Mouse (Mus musculus) midbrain, embryonic 11.5 days (tissue): ENCODE data around the gene Agpat3. TPM values are rescaled to one million over a fixed set of nuclear protein-coding genes. Genes with fewer than 3 reads are reported as not detected.

Source experiments
- ATAC-seq: fragments of 200-750 bp; cut with Nextera tagmentation; 2 replicates; pipeline ENCODE4 v1.8.0; 2017; ENCODE audit warnings: moderate TSS enrichment, moderate library complexity; ENCODE audit not compliant: low FRiP score
- DNase-seq: peaks from one replicate; pipeline ENCODE4 v3.0.0; 2015; ENCODE audit warnings: low spot score; ENCODE audit errors: missing footprints
- H3K27ac ChIP-seq: fragments of 300-500 bp; sonication (generic); 2 replicates; pipeline ENCODE4 v1.5.1; 2014; ENCODE audit warnings: low read depth, low read length
- H3K27me3 ChIP-seq: fragments of 300-500 bp; sonication (generic); 2 replicates; pipeline ENCODE4 v1.6.1; 2014; ENCODE audit warnings: mild to moderate bottlenecking, low read length, moderate library complexity, mixed read lengths; ENCODE audit not compliant: control insufficient read depth, insufficient read depth
- H3K36me3 ChIP-seq: fragments of 300-500 bp; sonication (generic); 2 replicates; pipeline ENCODE4 v1.6.1; 2014; ENCODE audit warnings: mild to moderate bottlenecking, low read length, moderate library complexity, mixed read lengths; ENCODE audit not compliant: control insufficient read depth, insufficient read depth
- H3K4me1 ChIP-seq: fragments of 300-500 bp; sonication (generic); 2 replicates; pipeline ENCODE4 v1.6.1; 2014; ENCODE audit warnings: low read length; ENCODE audit not compliant: control insufficient read depth, insufficient read depth
- H3K4me2 ChIP-seq: fragments of 300-500 bp; sonication (generic); 2 replicates; pipeline ENCODE4 v1.6.1; 2014; ENCODE audit warnings: mild to moderate bottlenecking, moderate library complexity
- H3K4me3 ChIP-seq: fragments of 300-500 bp; sonication (generic); 2 replicates; pipeline ENCODE4 v1.5.1; 2014; ENCODE audit warnings: low read depth, low read length
- H3K9ac ChIP-seq: fragments of 300-500 bp; sonication (generic); 2 replicates; pipeline ENCODE4 v1.6.1; 2014; ENCODE audit warnings: low read length
- H3K9me3 ChIP-seq: fragments of 300-500 bp; sonication (generic); 2 replicates; pipeline ENCODE4 v1.6.1; 2016; ENCODE audit warnings: low read length; ENCODE audit not compliant: control insufficient read depth
- WGBS: fragments of 180-500 bp; shearing (Covaris S2); extraction: QIAGEN DNeasy Blood & Tissue Kit; methylation state at CpG from one replicate; pipeline ENCODE4 v1.1.7; 2014; 5-methylcytosine and 5-hydroxymethylcytosine counted together
- polyA plus RNA-seq: library from polyadenylated mRNA; unstranded; fragments of >200 nt; fragmentation: Nextera tagmentation; extraction: Ambion mirVana; gene quantifications from 2 replicates; pipeline ENCODE4 v1.2.1, GENCODE M21; 2014

The Agpat3 gene
- polyA plus RNA-seq, 1 experiment from 2014 or later, result 46.3 TPM

DNA sequence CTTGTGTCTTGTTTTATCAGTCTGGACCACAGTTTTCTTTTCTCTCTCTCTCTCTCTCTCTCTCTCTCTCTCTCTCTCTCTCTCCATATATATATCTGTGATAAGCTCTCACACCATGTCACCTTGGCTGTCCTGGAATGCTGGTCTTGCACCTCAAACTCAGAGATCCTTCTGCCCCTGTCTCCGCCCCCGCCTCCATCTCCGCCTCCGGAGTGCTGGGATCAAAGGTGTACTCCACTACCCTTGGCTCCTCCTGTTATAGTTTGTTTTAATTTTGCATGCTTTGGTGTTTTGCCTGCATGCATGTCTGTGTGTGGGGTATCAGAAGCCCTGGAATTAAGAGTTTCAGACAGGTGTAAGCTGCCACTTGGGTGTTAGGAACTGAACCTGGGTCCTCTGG, 76.0 kb downstream of the Agpat3 start:
- Histone ChIP-seq H3K9me3 (no peaks in the 10 kb centered on the region), H3K4me3 (no peak overlapping the region), H3K4me1 (no peaks in the 10 kb centered on the region), H3K36me3 (peaks cover 6% of the 10 kb centered on the region; the same call in 1 of the 2 replicates), H3K4me2 (no peak overlapping the region), H3K27ac (no peak overlapping the region), H3K9ac (no peak overlapping the region), H3K27me3 (no peaks in the 10 kb centered on the region)
- DNase-seq (no peak), ATAC-seq (no peak)
- 98% methylated on average over 4 of the region's 4 CpGs for WGBS

DNA sequence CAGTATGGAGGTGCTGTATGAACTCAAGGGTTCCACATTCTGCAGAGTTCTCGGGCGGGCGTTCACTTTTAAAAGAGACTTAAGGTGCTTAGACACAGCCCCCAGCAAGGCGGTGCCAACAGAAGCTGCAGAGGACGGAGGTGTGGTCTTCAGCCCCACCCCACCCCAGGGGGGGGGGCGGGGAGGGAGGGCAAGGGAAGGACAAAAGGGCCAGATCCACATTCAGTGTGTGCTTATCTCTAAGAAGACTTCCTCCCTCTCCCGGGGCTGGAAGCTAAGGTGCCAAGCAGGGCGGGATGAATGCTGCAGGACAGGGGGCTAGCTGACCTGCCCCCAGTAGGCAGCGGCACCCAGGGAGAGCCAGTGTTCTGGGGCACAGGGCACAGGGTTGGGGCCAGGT, 79.4 kb downstream of the Agpat3 start:
- no peak overlapping the region for H3K4me3 ChIP-seq
- no peak overlapping the region for H3K9ac ChIP-seq
- H3K4me2 ChIP-seq, result no peak overlapping the region
- H3K4me1 ChIP-seq, result no peaks in the 10 kb centered on the region
- 27% methylated on average over 8 of the region's 9 CpGs for WGBS
- no peaks in the 10 kb centered on the region for H3K9me3 ChIP-seq
- peaks cover 6% of the 10 kb centered on the region; the same call in 1 of the 2 replicates for H3K36me3 ChIP-seq
- no peaks in the 10 kb centered on the region for H3K27me3 ChIP-seq
- H3K27ac ChIP-seq, result no peak overlapping the region
- DNase-seq (no peak), ATAC-seq (no peak)

DNA sequence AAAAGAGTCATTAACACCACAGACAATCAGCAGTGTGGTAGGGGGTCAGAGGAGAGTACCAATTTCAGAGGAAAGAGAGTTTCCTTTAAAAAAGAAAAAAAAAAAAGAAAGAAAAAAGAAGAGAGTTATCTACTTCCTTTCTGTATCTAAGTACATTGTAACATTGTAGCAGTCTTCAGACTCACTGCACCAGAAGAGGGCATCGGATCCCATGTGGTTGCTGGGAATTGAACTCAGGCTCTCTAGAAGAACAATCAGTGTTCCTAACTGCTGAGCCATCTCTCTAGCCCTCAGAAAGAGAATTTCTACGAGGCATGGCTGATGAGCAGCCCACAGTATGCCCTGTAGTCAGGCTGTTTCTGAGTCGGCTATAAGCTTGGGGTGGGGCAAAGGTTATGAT, 86.4 kb downstream of the Agpat3 start:
- H3K9me3 ChIP-seq, result no peaks in the 10 kb centered on the region
- no peaks in the 10 kb centered on the region for H3K36me3 ChIP-seq
- no peaks in the 10 kb centered on the region for H3K27me3 ChIP-seq
- no peaks in the 10 kb centered on the region for H3K4me1 ChIP-seq
- no peak overlapping the region for H3K4me3 ChIP-seq
- no peak overlapping the region for H3K4me2 ChIP-seq
- 65% methylated on average over 3 of the region's 3 CpGs for WGBS
- no peak overlapping the region for H3K9ac ChIP-seq
- ATAC-seq, result no peak
- DNase-seq, result no peak
- no peak overlapping the region for H3K27ac ChIP-seq

DNA sequence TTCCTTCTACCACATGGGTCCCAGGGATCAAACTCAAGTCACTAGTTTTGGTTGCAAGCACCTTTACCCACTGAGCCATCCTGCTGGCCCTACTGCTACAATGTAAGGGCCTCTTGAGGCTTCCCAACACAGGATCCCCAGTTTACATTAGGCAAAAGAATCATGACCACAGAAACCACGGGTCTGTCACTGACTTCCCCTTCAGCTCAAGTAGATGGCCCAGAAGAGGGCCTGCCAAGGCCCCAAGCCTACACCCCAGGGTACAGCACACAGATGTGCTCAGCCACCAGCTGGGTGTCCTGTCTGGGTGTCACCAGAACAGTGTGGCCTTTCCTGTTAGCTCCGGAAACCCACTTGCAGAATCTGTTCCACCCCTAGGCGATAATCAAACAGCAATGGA, 87.6 kb downstream of the Agpat3 start:
- no peaks in the 10 kb centered on the region for H3K36me3 ChIP-seq
- ATAC-seq, result no peak
- H3K9ac ChIP-seq, result no peak overlapping the region
- 78% methylated on average over 3 of the region's 3 CpGs for WGBS
- H3K4me2 ChIP-seq, result no peak overlapping the region
- no peaks in the 10 kb centered on the region for H3K9me3 ChIP-seq
- H3K4me1 ChIP-seq, result no peaks in the 10 kb centered on the region
- DNase-seq, result no peak
- H3K27me3 ChIP-seq, result no peaks in the 10 kb centered on the region
- H3K27ac ChIP-seq, result no peak overlapping the region
- no peak overlapping the region for H3K4me3 ChIP-seq

DNA sequence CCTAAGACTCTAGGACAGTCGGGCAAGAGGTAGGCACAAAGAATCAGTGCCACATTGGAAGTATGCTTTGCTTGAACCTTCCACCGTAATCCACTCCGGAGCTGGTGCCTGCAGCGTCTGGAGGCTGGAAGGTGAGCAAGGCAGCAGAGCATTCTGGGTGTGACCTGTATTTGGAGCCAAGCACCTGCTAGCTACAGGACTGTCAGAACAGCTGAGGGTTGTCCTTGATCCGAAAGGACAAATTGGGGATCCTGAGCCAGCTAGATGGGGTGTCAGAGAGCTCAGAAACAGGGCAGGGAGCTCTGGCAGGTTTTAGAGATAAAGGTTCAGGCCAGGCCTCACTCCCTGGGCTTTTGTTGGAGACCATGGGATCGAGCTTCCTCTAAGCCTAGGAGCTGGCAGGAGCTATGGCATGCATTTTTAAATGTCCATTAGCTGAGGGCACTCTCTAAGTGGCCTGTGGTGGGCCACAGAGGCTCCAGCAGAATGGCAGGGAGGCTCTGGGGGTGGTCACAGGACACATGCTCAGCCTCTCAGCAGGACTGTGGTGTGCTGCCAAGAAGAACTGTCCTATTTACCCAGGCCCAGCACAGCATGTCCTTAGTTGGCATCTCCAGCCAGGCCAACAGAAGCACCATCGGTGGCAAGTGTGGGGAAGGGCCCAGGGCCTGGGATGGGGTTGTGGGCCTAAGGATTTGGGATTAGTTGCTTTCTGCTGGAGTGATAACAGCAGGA, 91.2 kb downstream of the Agpat3 start:
- no peaks in the 10 kb centered on the region for H3K27me3 ChIP-seq
- no peak overlapping the region for H3K4me2 ChIP-seq
- no peaks in the 10 kb centered on the region for H3K36me3 ChIP-seq
- DNase-seq, result peak; percentile 68
- no peaks in the 10 kb centered on the region for H3K4me1 ChIP-seq
- H3K9me3 ChIP-seq, result no peaks in the 10 kb centered on the region
- no peak overlapping the region for H3K9ac ChIP-seq
- H3K4me3 ChIP-seq, result no peak overlapping the region
- no peak overlapping the region for H3K27ac ChIP-seq
- ATAC-seq, result no peak
- WGBS, result 69% methylated on average over 7 of the region's 7 CpGs

DNA sequence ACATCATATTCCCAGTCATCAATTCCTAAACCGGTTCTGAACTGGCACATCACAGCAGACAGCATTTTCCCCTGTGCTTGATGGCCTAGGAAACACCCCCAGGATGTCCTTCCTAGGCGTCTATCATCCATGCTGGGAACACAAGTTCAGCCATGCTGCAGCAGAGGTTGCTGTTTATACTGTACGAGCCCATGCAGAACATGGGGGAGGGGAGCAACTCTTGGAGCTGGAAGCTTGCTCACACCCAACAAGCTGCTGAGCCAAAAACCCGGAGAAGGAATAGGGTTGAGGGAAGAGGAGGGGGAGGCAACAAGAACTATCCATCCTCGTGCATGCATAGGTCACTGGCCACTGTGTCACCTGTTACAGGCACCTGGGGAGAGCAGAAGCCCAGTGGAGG, 92.0 kb downstream of the Agpat3 start:
- no peaks in the 10 kb centered on the region for H3K4me1 ChIP-seq
- no peak for ATAC-seq
- H3K36me3 ChIP-seq, result no peaks in the 10 kb centered on the region
- no peak overlapping the region; the same call in 1 of the 2 replicates for H3K9ac ChIP-seq
- no peaks in the 10 kb centered on the region for H3K9me3 ChIP-seq
- no peaks in the 10 kb centered on the region for H3K27me3 ChIP-seq
- no peak overlapping the region for H3K27ac ChIP-seq
- H3K4me2 ChIP-seq, result no peak overlapping the region
- DNase-seq, result peak; percentile 56
- H3K4me3 ChIP-seq, result no peak overlapping the region
- WGBS, result 37% methylated on average over 5 of the region's 5 CpGs

DNA sequence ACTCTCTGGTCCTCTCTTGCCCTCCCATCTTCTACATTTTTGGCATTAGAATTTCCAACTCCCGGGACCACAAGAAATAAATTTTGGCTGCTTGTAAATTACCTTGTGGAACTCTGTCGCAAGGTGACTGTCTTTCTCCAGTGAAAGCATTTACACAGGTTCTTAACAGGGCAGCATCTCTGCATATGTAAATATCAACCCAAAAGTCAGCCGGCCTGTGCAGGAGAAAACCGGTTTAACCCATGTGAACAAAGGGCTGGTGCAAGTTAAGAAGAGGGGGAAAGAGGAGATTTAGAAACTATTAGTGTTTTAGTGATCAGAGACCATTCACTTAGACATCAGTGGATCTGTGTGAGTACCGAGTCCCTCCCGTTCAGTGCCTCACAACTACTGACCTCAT, 92.6 kb downstream of the Agpat3 start:
- Histone ChIP-seq H3K9me3 (no peaks in the 10 kb centered on the region), H3K27ac (no peak overlapping the region), H3K9ac (no peak overlapping the region), H3K4me2 (no peak overlapping the region), H3K36me3 (no peaks in the 10 kb centered on the region), H3K4me1 (no peaks in the 10 kb centered on the region), H3K4me3 (no peak overlapping the region), H3K27me3 (no peaks in the 10 kb centered on the region)
- WGBS, result 54% methylated on average over 6 of the region's 6 CpGs
- no peak for ATAC-seq
- DNase-seq, result peak; percentile 2

DNA sequence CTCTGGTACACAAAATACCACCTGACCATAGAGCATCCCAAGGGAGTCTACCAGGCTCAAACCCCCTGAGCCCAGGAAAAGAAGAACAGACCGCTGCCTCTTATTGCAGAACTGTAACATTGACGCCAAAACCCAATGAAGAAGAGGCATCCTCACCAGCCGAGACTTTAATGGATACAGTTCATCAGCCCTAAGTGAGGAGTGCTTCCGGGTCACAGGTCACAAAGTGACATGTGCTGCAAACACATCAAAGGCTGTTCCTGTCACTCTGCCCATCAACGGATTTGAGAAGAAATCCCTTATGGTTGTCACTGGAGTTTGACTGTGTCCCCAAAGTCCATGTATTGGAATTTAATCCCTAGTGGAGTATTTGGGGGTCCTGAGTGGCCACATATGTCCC, 93.1 kb downstream of the Agpat3 start:
- H3K27ac ChIP-seq, result no peak overlapping the region
- H3K27me3 ChIP-seq, result no peaks in the 10 kb centered on the region
- ATAC-seq (no peak), DNase-seq (peak; percentile 62)
- no peak overlapping the region for H3K4me2 ChIP-seq
- H3K4me1 ChIP-seq, result no peaks in the 10 kb centered on the region
- H3K36me3 ChIP-seq, result no peaks in the 10 kb centered on the region
- no peak overlapping the region for H3K4me3 ChIP-seq
- H3K9ac ChIP-seq, result no peak overlapping the region
- WGBS, result 78% methylated on average over 5 of the region's 5 CpGs
- no peaks in the 10 kb centered on the region for H3K9me3 ChIP-seq

DNA sequence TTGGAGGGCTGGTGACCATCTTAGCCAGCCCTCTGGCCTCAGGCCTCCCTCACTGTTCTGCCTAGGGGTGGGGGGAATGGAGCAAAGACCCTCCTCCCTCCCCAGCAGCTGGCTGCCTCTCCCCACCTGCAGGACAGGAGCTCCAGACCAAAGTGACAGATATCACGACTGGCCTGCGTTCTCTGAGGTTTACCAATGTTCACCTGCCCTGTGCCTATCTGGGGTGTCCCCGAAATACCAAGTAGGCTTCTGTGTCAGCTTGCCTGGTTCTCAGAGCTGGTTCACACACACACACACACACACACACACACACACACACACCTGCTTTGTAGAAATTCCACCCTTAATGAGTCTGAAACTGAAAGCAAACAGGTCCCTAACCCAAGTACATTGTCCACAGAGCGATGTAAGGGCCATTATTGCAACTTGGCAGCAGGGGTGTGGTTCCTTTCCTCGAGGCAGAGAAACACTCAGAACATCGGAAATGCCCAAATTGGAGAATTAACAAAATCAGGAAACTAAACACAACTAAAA, 94.1 kb downstream of the Agpat3 start:
- ATAC-seq (no peak), DNase-seq (peak; percentile 28)
- no peaks in the 10 kb centered on the region for H3K9me3 ChIP-seq
- no peak overlapping the region for H3K9ac ChIP-seq
- no peak overlapping the region for H3K4me2 ChIP-seq
- no peak overlapping the region for H3K27ac ChIP-seq
- H3K36me3 ChIP-seq, result no peaks in the 10 kb centered on the region
- no peaks in the 10 kb centered on the region for H3K27me3 ChIP-seq
- H3K4me1 ChIP-seq, result no peaks in the 10 kb centered on the region
- 86% methylated on average over 6 of the region's 6 CpGs for WGBS
- H3K4me3 ChIP-seq, result no peak overlapping the region
